Mouse (Mus musculus) embryonic facial prominence, embryonic 13.5 days (tissue): ENCODE data around the gene Oxct2a. TPM values are rescaled to one million over a fixed set of nuclear protein-coding genes. Genes with fewer than 3 reads are reported as not detected.
"Not testable (repeated sequence)": the region's sequence is repeated elsewhere in the genome, so short reads cannot be mapped to it uniquely, and the experiment has no call there.

Experiments used
- ATAC-seq: fragments of 200-750 bp; cut with Nextera tagmentation; 2 replicates; pipeline ENCODE4 v1.8.0; 2017; ENCODE audit warnings: low read depth; ENCODE audit not compliant: insufficient number of reproducible peaks, insufficient read depth, low FRiP score, low TSS enrichment
- H3K27ac ChIP-seq: fragments of 300-500 bp; sonication (generic); 2 replicates; pipeline ENCODE4 v1.5.1; 2015; ENCODE audit warnings: moderate library complexity, mild to moderate bottlenecking, inconsistent platforms
- H3K27me3 ChIP-seq: fragments of 300-500 bp; sonication (generic); 2 replicates; pipeline ENCODE4 v1.6.1; 2015; ENCODE audit warnings: mild to moderate bottlenecking, inconsistent platforms
- H3K36me3 ChIP-seq: fragments of 300-500 bp; sonication (generic); 2 replicates; pipeline ENCODE4 v1.6.1; 2015; ENCODE audit warnings: mild to moderate bottlenecking, inconsistent platforms
- H3K4me1 ChIP-seq: fragments of 300-500 bp; sonication (generic); 2 replicates; pipeline ENCODE4 v1.6.1; 2015; ENCODE audit warnings: inconsistent platforms
- H3K4me2 ChIP-seq: fragments of 300-500 bp; sonication (generic); 2 replicates; pipeline ENCODE4 v1.6.1; 2015; ENCODE audit warnings: moderate library complexity, mild to moderate bottlenecking, inconsistent platforms
- H3K4me3 ChIP-seq: fragments of 300-500 bp; sonication (generic); 2 replicates; pipeline ENCODE4 v1.5.1; 2015; ENCODE audit warnings: mild to moderate bottlenecking, inconsistent platforms
- H3K9ac ChIP-seq: fragments of 300-500 bp; sonication (generic); 2 replicates; pipeline ENCODE4 v1.6.1; 2015; ENCODE audit warnings: mild to moderate bottlenecking, inconsistent platforms
- H3K9me3 ChIP-seq: fragments of 300-500 bp; sonication (generic); 2 replicates; pipeline ENCODE4 v1.6.1; 2016; ENCODE audit warnings: inconsistent platforms
- WGBS: fragments of 180-500 bp; shearing (Covaris S2); methylation state at CpG from one replicate; pipeline ENCODE4 v1.1.7; 2015; ENCODE audit warnings: mixed read lengths; 5-methylcytosine and 5-hydroxymethylcytosine counted together
- polyA plus RNA-seq: library from polyadenylated mRNA; unstranded; fragments of >200 nt; fragmentation: Nextera tagmentation; extraction: Ambion mirVana; gene quantifications from 2 replicates; pipeline ENCODE4 v1.2.1, GENCODE M21; 2015

Oxct2a gene
- polyA plus RNA-seq, 1 experiment from 2014 or later, result not detected

GRCm38 (mm10) chr4:123335796-123336585 is 12.6 kb upstream of the Oxct2a start:
- Histone ChIP-seq H3K4me2 (no peak overlapping the region), H3K27ac (no peak overlapping the region), H3K9me3 (0 out of 2 replicates have a peak, but pooled peaks cover 3% of the 10 kb centered on the region), H3K4me1 (no peaks in the 10 kb centered on the region; the same call in 1 of the 2 replicates), H3K9ac (no peak overlapping the region), H3K4me3 (no peak overlapping the region), H3K36me3 (no peaks in the 10 kb centered on the region), H3K27me3 (peaks cover 26% of the 10 kb centered on the region)
- no peak for ATAC-seq
- WGBS, result 69% methylated on average over 14 of the region's 14 CpGs

- peaks cover 18% of the 10 kb centered on the region for H3K27me3 ChIP-seq
- WGBS, result 65% methylated on average over 10 of the region's 10 CpGs
- not testable (repeated sequence) for H3K36me3 ChIP-seq, H3K9me3 ChIP-seq, ATAC-seq, H3K4me1 ChIP-seq, H3K4me2 ChIP-seq, H3K27ac ChIP-seq, H3K4me3 ChIP-seq, H3K9ac ChIP-seq
These were observed 11.8 kb upstream of the Oxct2a start for GRCm38 (mm10) chr4:123335244-123335643.

GRCm38 (mm10) chr4:123334177-123334576 is 10.7 kb upstream of the Oxct2a start:
- ATAC-seq, result no peak
- Histone ChIP-seq H3K4me2 (no peak overlapping the region), H3K36me3 (no peaks in the 10 kb centered on the region), H3K4me3 (no peak overlapping the region), H3K27ac (no peak overlapping the region), H3K9me3 (0 out of 2 replicates have a peak, but pooled peaks cover 3% of the 10 kb centered on the region), H3K27me3 (peaks cover 14% of the 10 kb centered on the region; the same call in 1 of the 2 replicates), H3K9ac (no peak overlapping the region), H3K4me1 (no peaks in the 10 kb centered on the region; the same call in 1 of the 2 replicates)
- 53% methylated on average over 3 of the region's 3 CpGs for WGBS

GRCm38 (mm10) chr4:123333151-123333550 is 9.7 kb upstream of the Oxct2a start:
- Histone ChIP-seq H3K27me3 (peaks cover 9% of the 10 kb centered on the region; the same call in 1 of the 2 replicates), H3K27ac (no peak overlapping the region), H3K4me3 (no peak overlapping the region), H3K4me1 (no peaks in the 10 kb centered on the region; the same call in 1 of the 2 replicates), H3K9me3 (0 out of 2 replicates have a peak, but pooled peaks cover 3% of the 10 kb centered on the region), H3K36me3 (no peaks in the 10 kb centered on the region), H3K4me2 (no peak overlapping the region), H3K9ac (no peak overlapping the region)
- WGBS, result 95% methylated on average over 4 of the region's 4 CpGs
- ATAC-seq, result no peak

- not testable (repeated sequence) for H3K4me1 ChIP-seq, H3K27ac ChIP-seq, H3K4me2 ChIP-seq, H3K27me3 ChIP-seq, H3K9ac ChIP-seq, H3K9me3 ChIP-seq, H3K36me3 ChIP-seq, H3K4me3 ChIP-seq, ATAC-seq
- WGBS, result 71% methylated on average over 1 of the region's 1 CpGs
These were observed 8.5 kb upstream of the Oxct2a start for GRCm38 (mm10) chr4:123331961-123332360.

- ATAC-seq, result no peak
- no peak overlapping the region for H3K9ac ChIP-seq
- no peaks in the 10 kb centered on the region for H3K36me3 ChIP-seq
- peaks cover 9% of the 10 kb centered on the region; the same call in 1 of the 2 replicates for H3K27me3 ChIP-seq
- no peak overlapping the region for H3K27ac ChIP-seq
- no peak overlapping the region for H3K4me2 ChIP-seq
- 0 out of 2 replicates have a peak, but pooled peaks cover 3% of the 10 kb centered on the region for H3K9me3 ChIP-seq
- H3K4me3 ChIP-seq, result no peak overlapping the region
- no peaks in the 10 kb centered on the region for H3K4me1 ChIP-seq
- WGBS, result 76% methylated on average over 5 of the region's 5 CpGs
These were observed 7.9 kb upstream of the Oxct2a start for GRCm38 (mm10) chr4:123331326-123331725.

GRCm38 (mm10) chr4:123328946-123329345 is 5.5 kb upstream of the Oxct2a start:
- no peak overlapping the region for H3K4me2 ChIP-seq
- H3K27ac ChIP-seq, result no peak overlapping the region
- no peaks in the 10 kb centered on the region for H3K36me3 ChIP-seq
- no peak for ATAC-seq
- no peak overlapping the region for H3K4me3 ChIP-seq
- H3K9ac ChIP-seq, result no peak overlapping the region
- 0 out of 2 replicates have a peak, but pooled peaks cover 3% of the 10 kb centered on the region for H3K9me3 ChIP-seq
- H3K27me3 ChIP-seq, result peaks cover 11% of the 10 kb centered on the region
- 73% methylated on average over 6 of the region's 6 CpGs for WGBS
- no peaks in the 10 kb centered on the region for H3K4me1 ChIP-seq

GRCm38 (mm10) chr4:123327630-123328029 is 4.2 kb upstream of the Oxct2a start:
- Histone ChIP-seq H3K9me3 (no peaks in the 10 kb centered on the region), H3K9ac (no peak overlapping the region), H3K27ac (no peak overlapping the region), H3K27me3 (peaks cover 23% of the 10 kb centered on the region), H3K4me2 (no peak overlapping the region), H3K4me3 (no peak overlapping the region), H3K36me3 (no peaks in the 10 kb centered on the region), H3K4me1 (0 out of 2 replicates have a peak, but pooled peaks cover 3% of the 10 kb centered on the region)
- WGBS, result 54% methylated on average over 3 of the region's 3 CpGs
- ATAC-seq, result no peak

GRCm38 (mm10) chr4:123326087-123326486 is 2.7 kb upstream of the Oxct2a start:
- H3K27ac ChIP-seq, result no peak overlapping the region
- no peak overlapping the region for H3K4me3 ChIP-seq
- 0 out of 2 replicates have a peak, but pooled peaks cover 3% of the 10 kb centered on the region for H3K4me1 ChIP-seq
- H3K9me3 ChIP-seq, result no peaks in the 10 kb centered on the region
- ATAC-seq, result no peak
- 70% methylated on average over 3 of the region's 3 CpGs for WGBS
- no peak overlapping the region for H3K9ac ChIP-seq
- H3K27me3 ChIP-seq, result peaks cover 32% of the 10 kb centered on the region
- no peaks in the 10 kb centered on the region for H3K36me3 ChIP-seq
- no peak overlapping the region for H3K4me2 ChIP-seq

GRCm38 (mm10) chr4:123322910-123323309 is 524 bp downstream of the Oxct2a start:
- not testable (repeated sequence) for H3K9me3 ChIP-seq, H3K36me3 ChIP-seq, H3K4me1 ChIP-seq, H3K27ac ChIP-seq, H3K9ac ChIP-seq
- 18% methylated on average over 33 of the region's 38 CpGs for WGBS
- H3K4me3 ChIP-seq, result peak overlapping the region; percentile 34
- peaks cover 30% of the 10 kb centered on the region for H3K27me3 ChIP-seq
- peak; percentile 29; the same call in 1 of the 2 replicates for ATAC-seq
- peak overlapping the region; percentile 60 for H3K4me2 ChIP-seq

GRCm38 (mm10) chr4:123314497-123314896 is 8.9 kb downstream of the Oxct2a start:
- 79% methylated on average over 3 of the region's 3 CpGs for WGBS
- Histone ChIP-seq H3K4me1 (0 out of 2 replicates have a peak, but pooled peaks cover 2% of the 10 kb centered on the region), H3K36me3 (no peaks in the 10 kb centered on the region), H3K27ac (no peak overlapping the region), H3K9me3 (no peaks in the 10 kb centered on the region), H3K4me3 (no peak overlapping the region), H3K4me2 (no peak overlapping the region), H3K27me3 (no peaks in the 10 kb centered on the region), H3K9ac (no peak overlapping the region)
- ATAC-seq, result no peak

- ATAC-seq, result no peak
- Histone ChIP-seq H3K4me1 (0 out of 2 replicates have a peak, but pooled peaks cover 2% of the 10 kb centered on the region), H3K4me2 (no peak overlapping the region), H3K36me3 (no peaks in the 10 kb centered on the region), H3K9ac (no peak overlapping the region), H3K9me3 (no peaks in the 10 kb centered on the region), H3K27ac (no peak overlapping the region), H3K4me3 (no peak overlapping the region), H3K27me3 (no peaks in the 10 kb centered on the region)
- WGBS, result 81% methylated on average over 6 of the region's 6 CpGs
These were observed 10.4 kb downstream of the Oxct2a start for GRCm38 (mm10) chr4:123313010-123313409.
